Mouse (Mus musculus) lung, postnatal 25 days (tissue): ENCODE measurements around the gene Fhad1.
A peak's percentile ranks its signal among the peaks of the same experiment; 100 is the strongest.

Source experiments
- DNase-seq: peaks from one replicate; pipeline ENCODE4 v3.0.0; 2022; ENCODE audit warnings: low spot score

Gene Fhad1

DNA sequence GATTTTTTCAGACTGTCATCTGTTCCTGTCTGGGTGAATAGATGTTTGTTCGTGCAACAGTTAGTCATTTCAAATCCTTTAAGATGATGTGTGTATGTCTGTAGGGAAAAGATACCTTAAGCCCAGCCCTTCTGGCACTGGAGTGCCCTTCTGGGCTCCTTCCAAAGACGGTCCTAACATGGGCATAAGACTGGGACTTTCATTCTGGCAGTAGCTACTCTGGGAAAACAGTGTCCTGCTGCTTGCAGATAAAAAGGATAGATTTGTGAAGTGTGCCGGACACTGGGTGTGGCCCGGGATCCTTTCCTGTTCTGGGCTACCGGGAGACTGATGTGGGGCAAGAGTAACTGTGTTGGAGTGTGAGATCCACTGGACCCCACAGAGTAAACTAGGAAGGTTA, 132.9 kb downstream of the Fhad1 start:
- no peak for DNase-seq

- no peak for DNase-seq
Observed at GRCm38 (mm10) chr4:141881289-141881914, 133.5 kb downstream of the Fhad1 start.

DNA sequence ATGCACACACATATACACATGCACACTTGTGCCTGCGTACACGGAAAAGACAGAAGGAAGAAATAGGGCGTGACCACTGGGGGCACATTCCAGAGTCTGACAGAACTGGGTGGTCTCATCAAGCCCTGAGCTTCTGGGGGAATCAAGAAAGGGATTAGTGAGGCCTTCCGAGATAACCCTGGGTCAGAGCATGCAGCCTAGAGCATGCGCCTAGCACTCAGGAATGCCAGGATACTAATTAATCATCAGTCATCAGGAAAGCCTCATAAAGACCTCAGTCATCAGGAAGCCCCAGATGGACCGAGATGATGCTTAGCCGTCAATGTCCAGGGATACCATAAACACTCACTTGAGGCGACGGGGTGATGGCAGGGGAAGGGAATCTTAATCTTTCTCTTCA, 135.0 kb downstream of the Fhad1 start:
- no peak for DNase-seq

DNA sequence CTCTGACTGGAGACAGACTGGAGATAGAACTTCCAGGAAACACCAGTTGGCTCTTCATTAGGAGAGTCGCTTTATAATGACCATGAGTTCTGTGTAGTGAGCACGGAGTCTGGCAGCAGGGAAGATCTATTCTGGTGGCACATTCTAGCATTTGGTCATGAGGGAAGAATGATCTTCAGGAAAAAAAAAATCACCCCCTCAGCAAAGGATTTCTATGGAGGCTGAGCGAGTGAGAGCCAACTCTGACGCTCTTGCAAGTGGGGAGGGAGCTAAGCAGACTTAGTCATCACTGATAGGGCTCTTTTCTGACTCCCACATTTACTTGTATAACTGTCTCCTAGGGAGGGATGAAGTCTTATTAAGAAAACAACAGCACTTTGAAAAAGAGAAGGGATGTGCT, 135.8 kb downstream of the Fhad1 start:
- no peak for DNase-seq

- DNase-seq, result no peak
Observed at GRCm38 (mm10) chr4:141878621-141879020, 136.3 kb downstream of the Fhad1 start.

DNA sequence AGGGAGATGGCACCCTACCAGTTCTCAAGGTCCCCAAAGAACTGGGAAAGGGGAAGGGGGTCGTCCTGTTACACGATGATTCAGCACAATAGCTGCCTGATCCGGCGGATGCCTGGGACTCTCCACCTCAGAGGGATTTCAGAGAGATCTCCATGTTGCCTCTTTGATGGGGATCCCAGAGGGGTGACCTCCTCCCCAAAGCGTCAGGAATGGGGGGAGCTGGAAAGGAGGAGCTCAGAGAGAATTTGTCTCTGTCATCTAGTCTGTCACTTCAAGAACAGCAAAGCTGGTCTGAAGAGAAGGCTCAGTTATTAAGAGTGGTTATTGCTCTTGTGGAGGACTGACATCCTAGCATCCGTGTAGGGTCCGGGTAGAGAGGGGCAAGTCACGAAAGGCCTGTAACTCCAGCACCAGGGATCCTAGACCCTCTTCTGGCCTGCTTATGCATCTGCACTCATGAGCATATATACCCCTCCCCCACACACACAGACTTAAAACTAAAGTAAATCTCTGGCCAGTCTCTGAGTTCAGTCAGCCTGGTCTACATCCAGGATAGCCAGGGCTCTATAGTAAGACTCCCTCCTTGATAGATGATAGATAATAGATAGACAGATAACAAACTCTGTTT, 139.3 kb downstream of the Fhad1 start:
- DNase-seq, result no peak

GRCm38 (mm10) chr4:141874601-141875460, 140.1 kb downstream of the Fhad1 start, which contains the start of gene Efhd2:
Efhd2 (minus strand) TSS chr4:141874920.
- DNase-seq, result peak; percentile 80

DNA sequence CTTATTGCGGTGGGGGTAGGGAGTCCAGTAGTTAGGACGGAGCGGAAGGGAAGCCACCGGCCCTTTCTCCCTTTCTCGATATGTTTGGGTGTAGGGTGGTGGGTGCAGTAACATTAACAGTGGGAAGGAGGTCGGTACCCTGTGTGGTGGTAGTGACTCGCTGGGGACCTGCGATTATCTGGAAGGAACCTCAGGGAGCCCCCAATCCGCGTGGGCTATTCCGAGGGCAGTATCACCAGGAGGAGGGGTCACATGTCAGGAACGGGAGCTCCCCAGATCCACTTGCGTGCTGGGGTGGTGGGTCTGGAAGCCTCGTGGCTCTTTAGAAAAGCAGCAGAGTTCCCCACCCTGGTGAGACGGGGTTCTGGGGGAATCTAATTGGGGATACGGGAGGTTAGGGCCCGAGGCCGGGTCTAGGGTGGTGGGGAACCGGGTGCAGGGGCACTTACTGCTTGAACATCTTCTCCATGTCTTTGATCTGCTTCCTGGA, 140.7 kb downstream of the Fhad1 start:
- no peak for DNase-seq

GRCm38 (mm10) chr4:141872977-141873376, 141.9 kb downstream of the Fhad1 start:
- no peak for DNase-seq

DNA sequence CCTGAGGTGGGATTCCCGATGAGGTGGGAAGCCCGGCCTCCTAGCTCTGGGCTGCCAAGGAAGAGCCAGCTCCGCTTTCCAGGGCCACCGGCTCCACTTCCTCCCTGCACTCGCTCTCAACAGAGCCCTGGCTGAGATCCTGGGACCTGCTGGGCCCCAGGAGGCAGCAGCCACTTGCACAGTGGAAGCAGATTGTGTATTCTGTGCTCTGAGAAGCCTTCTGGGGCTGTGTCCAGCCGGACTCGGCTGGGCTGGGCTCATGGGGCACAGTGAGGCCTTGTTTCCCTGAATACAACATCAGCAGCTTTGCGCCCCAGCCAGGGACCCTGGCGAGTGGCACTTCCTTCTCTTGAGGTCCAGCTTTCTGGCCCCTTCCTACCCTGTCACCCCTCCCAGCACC, 143.0 kb downstream of the Fhad1 start:
- DNase-seq, result no peak

DNA sequence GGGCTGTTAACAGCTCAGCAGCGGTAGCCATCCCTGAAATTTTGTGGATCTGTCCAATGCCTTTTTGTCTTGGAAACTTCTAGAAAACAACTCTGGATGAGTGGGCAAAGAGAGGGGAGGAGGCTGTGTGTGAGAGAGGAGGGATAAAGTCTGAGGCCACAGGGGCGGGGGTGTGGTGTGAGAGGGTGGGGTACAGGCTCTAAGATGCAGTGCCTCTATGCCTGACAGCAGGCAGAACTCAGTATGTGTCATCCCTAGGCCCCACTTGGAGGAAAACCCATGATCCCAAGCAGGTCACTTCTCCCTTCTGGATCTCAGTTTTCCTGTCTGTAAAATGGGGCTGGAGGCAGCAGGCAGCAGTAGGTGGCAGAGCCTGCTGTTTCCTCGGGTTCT, 143.6 kb downstream of the Fhad1 start:
- DNase-seq, result no peak

- DNase-seq, result peak; percentile 70
Observed at GRCm38 (mm10) chr4:141870666-141871332, 144.1 kb downstream of the Fhad1 start.

GRCm38 (mm10) chr4:141869436-141870215, 145.3 kb downstream of the Fhad1 start:
- no peak for DNase-seq

DNA sequence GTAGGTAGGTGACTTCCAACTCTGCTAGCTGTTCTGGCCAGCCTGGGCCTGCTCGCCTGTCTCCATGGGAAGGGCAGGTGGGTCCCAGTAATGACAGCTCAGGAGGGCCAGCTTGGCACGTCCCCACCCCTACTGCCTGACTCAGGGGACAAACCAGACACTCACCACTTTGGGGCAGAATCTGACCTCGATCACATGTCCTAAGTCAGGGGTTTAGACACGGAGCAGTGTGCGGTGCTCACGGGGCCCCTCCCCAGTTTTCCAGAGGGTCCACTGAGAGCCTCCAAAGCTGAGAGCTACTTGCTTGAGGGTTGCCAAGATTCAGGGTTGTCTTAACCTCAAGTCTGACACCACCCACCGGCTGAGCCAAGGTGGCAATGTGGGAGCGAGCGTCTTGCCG, 146.8 kb downstream of the Fhad1 start:
- DNase-seq, result no peak

DNA sequence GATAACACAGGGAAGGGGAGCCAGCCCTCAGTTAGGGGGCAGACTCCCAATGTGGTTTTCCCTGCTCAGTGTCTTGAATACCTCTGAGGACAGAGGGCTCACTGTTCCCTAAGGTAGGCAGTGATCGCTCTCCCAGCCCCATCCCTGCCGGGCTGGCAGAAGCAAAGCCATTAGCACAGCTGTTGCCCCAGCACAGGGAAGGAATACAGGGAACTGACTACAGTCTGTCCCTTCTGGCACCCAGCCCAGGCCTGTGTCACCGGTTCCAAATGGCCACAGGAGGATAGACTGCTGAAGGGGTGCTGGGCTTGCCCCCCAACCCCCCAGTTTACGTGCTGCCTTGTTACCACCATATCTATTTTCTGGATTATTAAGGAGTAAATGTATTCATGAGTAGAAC, 147.4 kb downstream of the Fhad1 start:
- no peak for DNase-seq

DNA sequence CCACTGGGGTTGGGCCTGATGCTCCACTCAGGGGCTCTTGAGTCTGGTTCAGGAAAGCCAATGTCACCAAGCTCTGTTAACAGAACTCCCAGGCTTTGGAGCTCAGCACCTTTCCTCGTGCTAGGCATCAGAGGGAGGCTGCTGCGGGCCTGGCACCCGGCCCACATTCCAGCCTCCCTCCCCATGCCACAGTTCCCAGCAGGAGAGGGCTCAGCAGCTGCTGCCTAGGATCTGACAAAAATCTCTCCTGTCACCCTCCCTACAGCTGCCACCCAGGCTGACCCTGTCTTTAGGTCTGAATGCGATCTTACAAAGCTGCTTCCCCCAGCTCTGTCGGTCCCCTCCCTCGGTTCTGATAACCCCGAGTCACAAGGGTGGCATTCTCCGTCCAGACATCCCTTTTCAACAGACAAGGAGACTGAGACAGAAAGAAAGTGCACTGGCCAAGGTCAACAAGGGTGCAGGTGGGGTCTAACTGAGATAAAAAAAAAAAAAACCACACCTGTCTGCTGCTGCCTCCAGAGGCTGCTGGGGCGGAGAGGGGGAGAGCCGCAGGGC, 147.9 kb downstream of the Fhad1 start:
- DNase-seq, result no peak

GRCm38 (mm10) chr4:141865600-141865999, 149.3 kb downstream of the Fhad1 start:
- DNase-seq, result no peak

- no peak for DNase-seq
Observed at GRCm38 (mm10) chr4:141865006-141865405, 149.9 kb downstream of the Fhad1 start.

DNA sequence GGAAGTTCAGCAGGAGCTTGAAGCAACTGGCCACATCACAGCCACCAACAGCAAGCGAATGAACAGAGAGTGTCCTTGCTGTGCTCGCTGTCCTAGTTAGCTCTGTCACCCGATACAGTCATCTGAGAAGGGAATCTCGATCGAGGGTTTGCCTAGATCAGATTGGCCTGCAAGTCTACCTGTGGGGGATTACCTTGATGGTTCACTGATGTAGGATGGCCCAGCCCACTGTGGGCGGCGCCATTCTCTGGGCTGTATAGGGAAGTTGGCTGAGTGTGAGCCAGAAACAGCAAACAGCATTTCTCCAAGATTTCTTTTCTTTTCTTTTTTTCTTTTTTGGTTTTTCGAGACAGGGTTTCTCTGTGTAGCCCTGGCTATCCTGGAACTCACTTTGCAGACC, 150.4 kb downstream of the Fhad1 start:
- no peak for DNase-seq

GRCm38 (mm10) chr4:141863726-141864280, 151.1 kb downstream of the Fhad1 start:
- no peak for DNase-seq

- no peak for DNase-seq
Observed at GRCm38 (mm10) chr4:141862867-141863266, 152.0 kb downstream of the Fhad1 start.
